Mouse (Mus musculus) thymus, postnatal 0 days (tissue): ENCODE results near the gene Gtf2h3. TPM values are rescaled to one million over a fixed set of nuclear protein-coding genes. Genes with fewer than 3 reads are reported as not detected.
"Not testable (repeated sequence)": the region's sequence is repeated elsewhere in the genome, so short reads cannot be mapped to it uniquely, and the experiment has no call there.

Source experiments
- DNase-seq: peaks from one replicate; pipeline ENCODE4 v3.0.0-alpha.2; 2015; ENCODE audit warnings: low spot score
- polyA plus RNA-seq: library from polyadenylated mRNA; unstranded; fragments of >200 nt; fragmentation: Nextera tagmentation; extraction: Ambion mirVana; gene quantifications from 2 replicates; pipeline ENCODE4 v1.2.1, GENCODE M21; 2015

The Gtf2h3 gene
- polyA plus RNA-seq, result 43.8 and 50.2 TPM in 2 replicates

DNA sequence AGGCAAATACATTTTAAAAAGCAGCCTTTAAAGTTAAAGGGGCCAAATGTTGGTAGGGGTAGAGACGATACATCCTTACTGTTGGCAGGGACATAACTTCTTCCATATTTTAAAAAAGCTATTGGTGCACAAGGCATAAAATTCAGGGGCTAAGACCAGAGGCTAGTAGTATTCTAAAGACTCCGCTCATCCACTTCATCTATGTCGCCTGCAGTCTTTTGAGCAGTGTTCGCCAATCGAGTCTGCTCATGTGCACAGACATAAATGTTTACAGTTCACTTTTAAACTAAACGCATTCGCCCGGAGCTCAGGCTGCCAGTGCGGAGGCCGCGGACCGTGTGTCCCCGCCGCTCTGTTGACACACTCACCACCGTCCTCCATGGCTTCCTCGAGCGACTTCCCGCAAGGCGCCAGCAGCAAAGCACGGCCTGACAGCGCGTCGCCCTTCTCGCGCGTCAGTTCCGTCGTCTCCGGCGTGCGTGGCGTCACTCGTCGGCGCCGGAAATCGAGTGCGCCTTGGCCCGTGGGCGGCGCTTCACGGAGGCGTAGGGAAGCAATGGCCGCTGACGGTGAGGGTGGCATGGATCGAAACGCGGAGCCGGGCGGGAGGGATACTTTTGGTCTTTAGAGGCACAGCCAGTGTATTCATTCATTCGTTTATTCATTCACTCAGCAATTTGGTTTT lies at the start of gene Gtf2h3, which contains the start of gene Eif2b1:
Gene Gtf2h3 (plus strand): TSS at position 508 of the 685 bp plus-strand sequence.
Gene Eif2b1 (minus strand): TSS at position 499 of the 685 bp plus-strand sequence.
- peak; percentile 96 for DNase-seq

DNA sequence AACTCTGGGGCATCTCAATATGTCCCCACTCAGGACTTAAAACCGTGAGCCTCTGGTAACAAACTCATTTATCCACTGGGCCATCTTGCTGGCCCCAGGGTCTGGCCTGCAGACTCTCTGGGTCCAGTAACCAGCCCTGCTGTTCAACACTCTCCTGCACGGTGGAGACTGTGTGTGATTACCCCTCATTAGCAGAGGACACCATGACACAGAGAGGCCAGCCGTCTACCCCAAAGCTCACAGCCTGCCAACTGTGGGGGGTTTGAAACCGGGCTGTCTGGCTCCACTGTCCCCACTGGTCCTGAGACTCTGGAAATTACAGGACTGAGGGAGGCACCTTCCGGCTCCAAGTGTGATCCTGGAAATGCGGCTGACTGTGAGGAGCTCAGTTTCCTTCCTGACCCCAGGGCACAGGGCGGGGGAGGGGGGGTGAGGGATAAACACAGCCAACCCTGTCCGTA lies 49.7 kb upstream of the Gtf2h3 start:
- DNase-seq, result no peak

DNA sequence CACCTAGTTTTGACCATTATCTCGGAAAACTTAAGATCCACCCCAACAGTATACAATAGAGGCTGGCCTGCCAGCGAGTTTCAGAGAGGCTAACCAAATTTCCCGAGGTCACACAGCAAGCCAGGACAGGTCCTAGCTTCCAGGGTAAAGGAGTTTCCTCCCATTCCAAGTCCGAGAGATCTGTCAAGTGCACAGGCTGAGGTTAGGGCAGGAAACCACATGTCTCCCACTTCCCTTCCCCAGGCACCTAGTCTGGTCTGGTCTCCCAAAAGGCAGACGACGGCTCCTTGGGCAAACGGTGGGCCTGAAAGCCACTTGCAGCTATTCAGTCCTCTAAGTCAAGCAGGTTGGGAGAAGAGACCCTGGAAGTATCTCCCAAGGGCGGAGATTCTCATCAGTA lies 49.2 kb upstream of the Gtf2h3 start:
- DNase-seq, result no peak

DNA sequence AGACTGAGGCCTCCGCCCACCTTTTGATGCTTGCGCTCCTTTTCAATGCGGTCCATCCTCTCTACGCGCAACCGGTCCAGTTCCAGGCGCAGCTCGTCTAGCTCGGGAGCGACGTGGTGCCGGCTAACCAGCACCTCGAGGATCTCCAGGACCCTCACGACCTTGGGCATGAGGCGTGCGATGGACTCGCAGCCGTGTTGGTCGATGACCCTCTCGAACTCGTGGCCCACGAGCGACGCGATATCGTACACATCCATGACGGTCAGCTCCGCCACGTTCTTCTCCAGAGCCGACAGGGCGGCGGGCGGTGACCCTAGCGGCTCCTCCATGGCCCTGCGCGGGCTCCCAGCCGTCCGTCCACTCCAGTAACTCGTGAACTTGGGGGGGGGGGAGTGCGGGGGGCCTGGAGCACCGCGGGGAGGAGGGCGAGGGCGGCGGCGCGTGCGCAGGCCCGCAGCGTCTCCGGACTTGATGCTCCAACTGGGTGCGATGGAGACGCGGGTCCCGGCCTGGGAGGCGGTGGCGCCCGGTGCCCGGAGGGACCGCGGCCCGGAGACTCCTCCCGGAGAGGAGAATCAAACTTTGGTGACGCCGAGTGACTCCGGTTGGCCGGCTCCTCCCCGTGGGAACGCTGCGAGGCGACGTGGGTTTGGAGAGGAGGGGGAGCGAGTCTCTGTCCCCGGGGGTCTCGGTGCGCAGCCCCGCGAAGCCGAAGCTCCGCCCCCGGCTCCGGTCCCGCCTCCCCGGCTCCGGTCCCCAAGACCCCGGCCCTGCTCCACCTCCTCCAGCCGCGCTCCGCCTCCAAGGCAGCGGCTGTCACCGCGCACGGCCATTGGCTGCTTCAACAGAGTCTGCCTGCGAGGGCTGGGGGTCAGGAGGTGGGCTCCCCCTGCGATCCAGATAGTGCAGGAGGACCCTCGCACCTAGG lies 48.0 kb upstream of the Gtf2h3 start, which contains the start of gene Rilpl1:
Gene Rilpl1 (minus strand): TSS at position 737 of the 928 bp plus-strand sequence.
- peak; percentile 79 for DNase-seq

DNA sequence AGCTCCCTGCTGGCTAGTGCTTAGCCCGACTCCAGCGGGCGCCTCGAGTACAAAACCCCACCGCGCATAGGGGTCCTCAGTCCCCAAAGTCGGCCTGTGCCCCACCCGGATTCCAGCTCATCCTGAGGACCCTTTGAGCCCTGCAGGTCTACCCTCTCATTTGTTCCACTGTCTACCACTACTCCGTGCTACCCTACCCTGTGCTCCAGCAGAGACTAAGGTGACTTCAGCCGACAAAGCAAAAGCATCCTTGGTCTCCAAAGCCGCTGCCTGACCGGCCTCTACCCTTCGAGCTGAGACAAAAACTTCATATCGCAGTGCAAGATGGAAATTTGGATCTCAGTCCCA lies 47.4 kb upstream of the Gtf2h3 start:
- no peak for DNase-seq

DNA sequence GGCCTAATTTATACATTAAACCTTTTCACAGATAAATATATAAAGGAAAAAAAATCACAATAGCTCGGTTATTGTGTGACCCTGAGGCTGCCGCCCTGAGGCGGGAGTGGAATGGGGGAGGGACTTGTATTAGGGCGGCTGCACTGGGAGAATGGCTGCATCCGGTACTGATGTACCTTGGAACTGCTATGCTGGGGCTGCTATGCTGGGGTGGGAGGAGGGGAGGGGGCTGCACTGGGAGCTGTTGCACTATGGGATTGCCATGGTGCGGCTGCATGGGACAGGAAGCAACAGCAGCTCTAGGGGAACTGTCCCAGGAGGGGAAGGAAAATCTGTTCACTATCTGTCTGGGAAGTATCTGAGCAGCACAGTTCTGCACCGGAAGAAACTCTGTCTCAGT lies 46.5 kb upstream of the Gtf2h3 start:
- DNase-seq, result no peak

DNA sequence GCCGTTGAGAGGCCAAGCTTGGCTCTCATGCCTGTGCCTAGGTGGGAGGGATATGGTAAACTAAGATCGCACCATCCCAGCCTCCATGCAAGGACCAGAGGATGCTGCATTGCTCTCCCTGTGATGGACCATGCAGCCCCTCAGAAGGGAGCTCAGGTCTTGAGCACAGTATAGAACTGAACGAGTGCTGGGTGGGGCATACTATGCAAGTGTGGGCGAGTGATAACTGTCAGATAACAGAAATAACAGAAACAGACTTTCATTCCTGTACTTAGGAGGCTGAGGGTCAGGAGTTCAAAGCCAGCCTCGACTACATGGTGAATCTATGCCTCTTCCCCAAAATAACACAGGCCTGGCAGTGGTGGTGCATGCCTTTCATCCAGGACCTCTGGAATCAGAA lies 43.9 kb upstream of the Gtf2h3 start:
- DNase-seq, result no peak

DNA sequence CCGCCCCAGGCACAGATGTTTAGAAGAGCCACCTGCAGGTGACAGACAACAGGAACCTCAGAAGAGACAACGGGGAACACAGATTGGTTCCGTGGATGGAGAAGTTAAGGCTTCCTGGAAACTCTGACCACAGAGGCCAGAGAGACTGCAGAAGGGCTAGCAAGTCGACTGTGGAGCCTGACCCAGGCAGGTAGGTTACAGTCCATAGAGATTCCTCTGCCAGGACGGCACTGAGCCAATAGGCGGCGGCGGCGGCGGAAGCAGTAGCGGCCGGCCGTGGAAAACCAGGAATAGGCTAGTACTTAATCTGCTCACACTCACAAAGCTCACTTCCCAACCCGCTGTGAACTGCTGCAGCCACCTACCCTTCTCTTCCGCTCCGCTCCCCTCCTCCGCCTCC lies 42.2 kb upstream of the Gtf2h3 start:
- DNase-seq, result peak; percentile 24

DNA sequence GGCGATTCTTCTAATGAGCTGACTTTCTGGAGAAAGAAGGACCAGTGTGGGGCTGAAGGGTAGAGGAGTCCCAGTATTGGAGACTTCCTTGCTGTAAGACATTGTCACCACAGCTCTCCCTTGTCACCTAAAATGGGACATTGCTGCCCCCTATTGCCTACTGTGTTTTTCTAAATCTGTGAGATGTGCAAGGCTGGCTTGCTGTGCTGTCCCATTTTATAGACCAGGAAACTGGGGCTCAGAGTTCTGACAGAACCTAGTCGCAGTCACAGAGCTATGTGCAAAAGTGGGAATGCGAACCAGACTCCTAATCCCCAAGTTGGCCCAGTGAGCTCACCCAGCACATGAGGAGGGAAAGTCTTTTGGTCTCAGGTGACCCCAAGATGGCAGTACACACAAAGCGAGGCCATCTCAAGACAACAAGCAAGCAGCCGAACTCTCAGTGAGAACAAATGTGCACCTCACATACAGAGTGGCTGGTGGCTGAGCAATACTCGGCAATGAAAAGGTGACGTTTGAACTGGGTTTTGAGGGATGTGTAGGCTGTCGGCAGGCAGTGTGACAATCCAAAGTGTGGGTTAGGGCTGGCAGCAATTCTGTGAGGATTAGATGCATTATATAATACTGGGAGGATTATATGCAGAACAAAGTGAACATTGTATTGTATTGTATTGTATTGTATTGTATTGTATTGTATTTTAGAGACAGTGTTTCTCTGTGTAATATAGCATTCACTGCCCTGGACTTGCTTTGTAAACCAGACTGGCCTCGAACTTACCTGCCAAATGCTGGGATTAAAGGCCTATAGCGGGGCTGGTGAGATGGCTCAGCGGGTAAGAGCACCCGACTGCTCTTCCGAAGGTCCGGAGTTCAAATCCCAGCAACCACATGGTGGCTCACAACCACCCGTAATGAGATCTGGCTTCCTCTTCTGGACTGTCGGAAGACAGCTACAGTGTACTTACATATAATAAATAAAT lies 39.8 kb upstream of the Gtf2h3 start:
- peak; percentile 76 for DNase-seq

DNA sequence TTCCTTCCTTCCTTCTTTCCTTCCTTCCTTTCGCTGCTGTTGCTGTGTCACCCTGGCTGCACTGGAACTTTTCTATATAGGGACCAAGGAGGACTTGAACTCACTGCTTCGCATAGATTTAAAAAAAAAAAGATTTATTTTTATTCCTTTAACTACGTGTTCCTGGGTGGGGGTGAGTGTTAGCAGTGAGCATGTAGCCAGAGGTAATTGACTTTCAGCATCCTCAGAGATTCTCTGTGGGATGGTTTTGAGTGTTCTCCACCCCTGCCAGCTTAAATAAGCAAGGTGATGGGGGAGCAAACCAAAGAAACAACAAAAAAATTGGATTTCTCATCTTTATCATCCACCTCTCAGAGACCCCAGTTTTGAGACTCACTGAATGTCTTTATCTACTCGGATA lies 39.0 kb upstream of the Gtf2h3 start:
- no peak for DNase-seq

DNA sequence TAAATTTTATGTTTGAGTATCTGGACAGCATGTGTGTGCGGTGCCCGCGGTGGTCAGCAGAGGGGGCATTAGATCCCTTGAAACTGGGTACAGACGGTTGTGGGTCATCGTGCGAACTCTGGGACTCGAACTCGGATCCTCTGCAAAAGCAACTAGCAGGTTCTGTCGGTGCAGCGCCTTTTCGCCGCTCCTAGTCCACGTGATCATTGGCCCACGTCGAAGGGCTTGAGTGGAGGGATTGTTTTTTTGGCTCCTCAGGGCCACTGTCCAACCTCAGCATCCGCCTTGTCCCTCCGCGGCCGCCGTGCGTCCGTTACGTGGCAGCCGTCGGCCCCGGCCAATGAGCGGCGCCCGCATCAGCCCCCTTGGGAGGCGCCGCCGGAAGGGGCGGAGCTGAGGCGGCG lies 38.6 kb upstream of the Gtf2h3 start, which contains the start of gene Tmed2:
Gene Tmed2 (plus strand): TSS at position 313 of the 404 bp plus-strand sequence.
- peak; percentile 97 for DNase-seq

DNA sequence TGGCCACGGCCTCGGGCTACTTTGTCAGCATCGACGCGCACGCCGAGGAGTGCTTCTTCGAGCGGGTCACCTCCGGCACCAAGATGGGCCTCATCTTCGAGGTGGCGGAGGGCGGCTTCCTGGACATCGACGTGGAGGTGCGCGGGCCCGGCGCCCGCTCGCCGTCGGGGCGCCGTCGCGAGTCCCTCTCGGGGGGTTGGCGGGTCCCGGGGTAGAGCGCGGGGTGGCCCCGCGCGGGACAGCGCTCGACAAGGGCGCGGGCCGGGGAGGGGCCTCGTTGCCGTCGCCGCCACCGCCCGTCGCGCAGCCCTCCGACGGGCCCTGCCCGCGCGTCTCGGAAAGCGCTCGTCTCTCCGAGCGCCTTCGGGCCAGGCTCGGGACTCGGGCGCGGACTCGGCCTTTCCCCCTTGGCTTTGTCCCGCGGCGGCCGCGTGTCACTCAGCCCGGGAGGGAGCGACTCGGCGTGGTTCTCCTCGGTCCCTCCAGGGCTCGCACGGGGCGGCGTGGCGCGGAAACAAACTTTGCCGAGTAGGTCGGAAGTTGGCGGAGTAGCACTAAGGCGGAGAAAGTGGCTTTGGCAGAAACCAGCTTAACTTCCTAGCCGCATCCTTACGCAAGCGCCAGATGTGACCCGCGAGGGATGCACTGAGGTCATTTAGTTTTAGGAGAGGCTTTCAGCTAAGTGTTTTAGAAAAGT lies 37.9 kb upstream of the Gtf2h3 start:
- DNase-seq, result peak; percentile 64

DNA sequence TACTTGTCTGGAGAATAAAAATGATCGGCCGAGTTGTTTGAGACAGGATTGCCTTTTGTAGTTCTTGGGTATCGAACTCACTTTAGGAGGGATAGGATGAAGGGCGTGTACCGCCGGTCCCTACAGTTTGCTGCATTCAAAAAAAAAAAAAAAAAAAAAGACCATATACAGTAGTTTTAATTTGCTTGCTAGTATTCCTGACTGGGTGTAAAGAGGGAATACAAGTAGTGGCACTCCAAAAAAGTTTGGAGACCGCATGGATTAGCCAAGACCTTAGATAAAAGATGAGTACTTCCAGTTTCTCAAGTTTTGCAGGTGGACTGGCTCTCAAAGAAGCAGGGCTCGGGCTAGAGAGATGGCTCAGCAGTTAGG lies 37.4 kb upstream of the Gtf2h3 start:
- DNase-seq, result no peak

DNA sequence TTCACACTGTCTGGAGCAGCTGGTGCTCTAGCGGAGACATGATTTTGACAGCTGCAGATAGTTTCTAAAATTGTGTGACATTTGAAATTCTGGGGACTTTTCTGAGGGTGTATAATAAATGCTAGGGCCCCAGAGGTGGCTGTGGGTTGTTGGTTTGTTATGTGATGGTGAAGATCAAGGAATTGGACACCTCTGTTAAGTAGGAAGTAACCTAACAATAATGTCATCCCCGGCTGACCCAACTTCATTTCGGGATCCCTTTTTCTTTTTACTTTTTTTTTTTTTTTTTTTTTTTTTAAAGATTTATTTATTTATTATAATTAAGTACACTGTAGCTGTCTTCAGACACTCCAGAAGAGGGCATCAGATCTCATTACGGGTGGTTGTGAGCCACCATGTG lies 28.2 kb upstream of the Gtf2h3 start:
- DNase-seq, result not testable (repeated sequence)

DNA sequence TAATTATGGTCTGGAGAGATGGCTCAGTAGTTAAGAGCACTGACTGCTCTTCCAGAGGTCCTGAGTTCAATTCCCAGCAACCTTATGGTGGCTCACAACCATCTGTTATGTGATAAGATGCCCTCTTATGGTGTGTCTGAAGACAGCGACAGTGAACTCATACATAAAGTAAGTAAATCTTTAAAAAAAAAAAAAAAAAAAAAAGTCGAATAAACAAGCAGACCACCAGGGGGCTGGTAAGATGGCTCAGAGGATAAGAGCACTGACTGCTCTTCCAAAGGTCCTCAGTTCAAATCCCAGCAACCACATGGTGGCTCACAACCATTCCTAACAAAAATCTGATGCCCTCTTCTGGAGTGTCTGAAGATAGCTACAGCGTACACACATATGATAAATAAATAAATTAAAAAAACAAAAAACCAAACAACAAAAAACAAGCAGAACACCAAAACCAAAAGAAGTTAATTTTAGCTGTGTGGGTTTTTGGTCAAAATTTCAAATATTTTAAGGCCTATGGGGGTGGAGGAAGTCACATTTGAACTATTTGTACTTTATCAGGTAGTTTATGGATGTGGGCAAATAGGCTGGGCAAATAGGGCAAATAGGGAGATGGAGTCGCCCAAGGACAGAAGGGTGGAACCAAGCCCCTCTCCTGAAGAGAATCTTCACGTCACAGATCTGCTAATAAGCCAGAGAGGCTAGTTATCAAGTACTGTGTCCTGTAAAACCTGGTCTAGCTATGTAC lies 27.4 kb upstream of the Gtf2h3 start:
- peak; percentile 30 for DNase-seq

DNA sequence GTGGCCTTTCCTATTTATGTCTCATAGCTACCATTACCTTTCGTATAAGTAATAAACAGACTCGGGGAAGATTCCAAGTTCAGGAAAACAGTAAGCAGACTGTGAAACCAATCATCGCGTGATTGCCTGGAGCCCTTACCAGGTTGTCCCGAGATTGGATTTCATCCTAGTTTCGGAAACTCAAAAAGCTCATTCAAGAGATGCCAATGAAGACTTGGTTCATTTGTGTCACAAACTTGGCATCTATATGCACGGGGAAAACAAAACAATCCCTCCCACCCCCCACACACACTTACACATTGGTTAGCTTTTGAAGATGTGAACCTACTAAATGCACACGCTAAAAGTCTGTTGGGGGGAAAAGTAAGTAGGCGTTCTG lies 26.9 kb upstream of the Gtf2h3 start:
- DNase-seq, result no peak

DNA sequence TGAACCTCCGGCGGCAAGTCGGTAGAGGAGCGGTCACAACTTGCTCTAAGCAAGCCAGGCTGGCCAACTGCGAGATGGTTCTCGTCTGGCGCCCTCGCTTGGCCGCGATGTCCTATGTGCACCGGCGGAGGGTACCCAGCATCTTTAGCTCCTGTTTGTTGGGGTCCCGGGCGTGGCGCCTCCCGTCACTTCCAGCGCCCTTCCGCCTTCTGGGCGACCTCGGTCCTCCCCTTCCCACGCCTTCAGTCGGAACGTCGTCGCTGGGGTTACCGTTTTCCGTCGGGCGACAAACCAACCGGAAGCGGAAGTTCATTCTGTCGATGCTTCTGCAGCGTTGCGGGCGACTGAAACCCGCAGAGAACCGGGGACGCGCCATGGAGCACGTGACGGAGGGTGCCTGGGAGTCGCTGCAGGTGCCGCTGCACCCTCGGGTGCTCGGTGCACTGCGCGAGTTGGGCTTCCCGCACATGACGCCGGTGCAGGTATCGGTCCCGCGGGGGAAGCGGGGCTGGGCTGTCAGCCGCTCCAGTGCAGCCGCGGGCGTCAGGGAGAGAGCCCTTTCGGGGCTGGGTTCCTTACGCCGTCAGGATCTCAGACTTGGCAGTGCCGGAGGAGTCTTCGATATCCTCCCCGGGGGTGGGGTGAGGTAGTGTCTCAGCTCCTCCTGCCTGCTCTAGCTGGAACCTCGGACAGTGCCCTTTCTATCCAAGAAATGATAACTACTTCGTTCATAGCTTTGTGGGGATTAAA lies 26.2 kb upstream of the Gtf2h3 start, which contains the start of gene Ddx55:
Gene Ddx55 (plus strand): TSS at position 307 of the 750 bp plus-strand sequence.
- peak; percentile 97 for DNase-seq

DNA sequence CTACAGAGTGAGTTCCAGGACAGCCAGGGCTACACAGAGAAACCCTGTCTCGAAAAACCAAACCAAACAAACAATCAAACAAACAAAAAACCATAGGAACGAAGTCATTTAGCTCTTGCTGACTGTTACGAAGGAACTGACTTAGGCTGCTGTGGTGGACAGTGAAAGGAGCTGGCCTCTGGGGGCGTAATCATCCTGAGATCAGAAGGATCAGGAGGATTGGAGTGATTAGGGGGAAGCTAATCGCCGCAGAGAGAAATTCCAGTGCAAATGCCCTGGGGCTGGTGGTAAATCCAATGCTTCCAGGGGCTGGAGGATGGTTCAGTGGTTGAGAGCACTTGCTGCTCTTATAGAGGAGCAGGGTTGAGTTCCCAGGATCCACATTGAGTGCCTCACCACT lies 25.3 kb upstream of the Gtf2h3 start:
- no peak for DNase-seq

DNA sequence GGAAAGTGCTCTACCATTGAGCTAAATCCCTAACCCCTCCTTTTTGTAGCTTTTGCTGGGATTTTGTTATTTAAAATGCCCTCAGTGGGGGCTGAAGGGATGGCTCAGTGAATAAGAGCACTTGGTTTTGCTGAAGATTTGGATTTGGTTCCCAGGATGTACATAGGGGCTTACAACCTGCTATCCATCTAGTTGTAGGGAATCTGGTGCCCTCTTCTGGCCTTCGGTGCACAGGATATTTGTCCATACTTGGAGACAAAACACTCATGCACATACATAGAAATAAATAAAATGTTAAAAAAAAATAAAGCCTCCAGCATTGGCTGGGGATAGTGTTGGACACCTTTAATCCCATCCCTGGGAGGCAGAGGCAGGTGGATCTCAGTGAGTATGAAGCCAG lies 23.8 kb upstream of the Gtf2h3 start:
- DNase-seq, result peak; percentile 18
